Mouse (Mus musculus): ENCODE measurements around the gene Cfap65.

Gene Cfap65

GRCm38 (mm10) chr1:74941651-74942360, 6.4 kb upstream of the Cfap65 start:
- DNase-seq (ENCODE audit: inconsistent age in 2 of 2, low spot score in 1 of 2), result no peak

DNA sequence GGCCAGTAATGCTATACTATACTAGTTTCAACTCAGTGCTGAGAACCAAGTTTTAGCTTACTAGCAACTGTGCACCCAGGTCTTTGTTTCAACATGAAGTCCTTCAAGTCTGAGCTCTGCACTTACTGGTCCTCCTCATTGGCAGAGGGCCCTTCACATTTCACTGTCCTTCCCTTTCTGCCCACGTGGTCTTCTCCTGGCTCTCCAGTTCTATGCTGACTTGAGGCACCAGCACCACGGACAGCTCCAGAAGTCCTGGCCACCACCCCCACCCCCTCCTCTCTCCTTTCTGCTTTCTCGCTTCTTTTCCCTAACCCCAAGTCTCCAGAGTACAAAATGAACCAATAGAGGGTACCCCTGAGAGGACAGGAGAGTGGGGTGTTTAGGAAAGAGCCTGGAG, 4.4 kb upstream of the Cfap65 start:
- DNase-seq (ENCODE audit: inconsistent age in 2 of 2, low spot score in 1 of 2), result no peak

- DNase-seq (ENCODE audit: inconsistent age in 2 of 2, low spot score in 1 of 2), result no peak
These were observed 927 bp upstream of the Cfap65 start for GRCm38 (mm10) chr1:74936221-74936830.

DNA sequence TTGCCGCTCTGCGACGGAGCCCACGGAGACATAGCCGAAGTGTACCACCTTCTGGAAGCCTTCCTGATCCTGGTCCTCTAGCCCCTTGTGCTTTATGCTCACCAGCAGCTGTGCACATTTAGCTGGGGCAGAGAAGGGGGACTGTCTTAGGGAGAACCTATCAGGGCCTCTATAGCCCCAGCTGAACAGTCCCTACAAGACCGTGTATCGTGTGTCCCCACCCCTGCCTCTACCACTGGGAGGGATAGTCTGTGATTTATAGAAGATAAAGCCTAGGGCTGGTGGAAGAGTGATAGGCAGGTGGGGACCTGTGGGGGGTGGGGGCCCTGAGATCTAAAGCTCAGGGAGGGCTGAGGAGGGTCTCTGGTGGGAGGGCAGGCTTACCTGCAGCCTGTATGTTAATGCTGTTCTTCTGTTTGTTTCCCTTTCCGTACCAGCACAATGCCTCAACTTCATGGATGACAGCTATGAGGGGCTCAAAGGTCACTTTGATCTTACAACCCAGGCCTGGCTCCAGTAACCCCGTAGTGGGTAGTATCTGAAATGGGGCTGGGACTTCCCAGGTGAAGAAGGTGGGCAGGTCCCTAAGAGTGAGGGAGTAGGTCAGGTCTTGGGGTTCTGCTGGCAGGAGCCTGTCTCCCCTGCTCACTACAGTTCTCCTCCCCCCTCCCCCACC, 7.6 kb downstream of the Cfap65 start:
- no peak for DNase-seq (ENCODE audit: inconsistent age in 2 of 2, low spot score in 1 of 2)

DNA sequence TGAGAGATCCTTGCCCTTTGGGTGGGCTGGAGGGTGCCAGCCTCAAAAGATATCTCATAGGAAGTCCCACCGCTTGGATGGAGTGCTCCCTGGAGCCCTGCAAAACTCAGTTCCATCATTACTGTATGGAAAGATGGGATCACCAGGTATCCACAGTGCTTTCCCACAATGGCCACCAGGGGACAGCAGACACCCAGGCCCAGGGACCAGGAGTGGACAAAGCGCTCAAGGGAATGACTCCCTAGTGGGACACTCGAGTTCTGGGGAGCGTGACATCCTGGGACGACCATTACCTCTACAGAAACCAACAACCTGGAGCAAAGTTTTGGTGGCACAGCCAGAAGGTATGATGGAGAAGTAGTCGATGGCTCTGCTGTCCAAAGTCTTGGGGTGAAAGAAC, 8.7 kb downstream of the Cfap65 start:
- peak; percentile 47 to 84 for DNase-seq (ENCODE audit: inconsistent age in 2 of 2, low spot score in 1 of 2)

- DNase-seq (ENCODE audit: inconsistent age in 2 of 2, low spot score in 1 of 2), result no peak
These were observed 10.9 kb downstream of the Cfap65 start for GRCm38 (mm10) chr1:74924464-74924863.

- DNase-seq (ENCODE audit: inconsistent age in 2 of 2, low spot score in 1 of 2), result peak in 1 of 2 experiments; percentile 54
These were observed 19.7 kb downstream of the Cfap65 start for GRCm38 (mm10) chr1:74915706-74916105.

DNA sequence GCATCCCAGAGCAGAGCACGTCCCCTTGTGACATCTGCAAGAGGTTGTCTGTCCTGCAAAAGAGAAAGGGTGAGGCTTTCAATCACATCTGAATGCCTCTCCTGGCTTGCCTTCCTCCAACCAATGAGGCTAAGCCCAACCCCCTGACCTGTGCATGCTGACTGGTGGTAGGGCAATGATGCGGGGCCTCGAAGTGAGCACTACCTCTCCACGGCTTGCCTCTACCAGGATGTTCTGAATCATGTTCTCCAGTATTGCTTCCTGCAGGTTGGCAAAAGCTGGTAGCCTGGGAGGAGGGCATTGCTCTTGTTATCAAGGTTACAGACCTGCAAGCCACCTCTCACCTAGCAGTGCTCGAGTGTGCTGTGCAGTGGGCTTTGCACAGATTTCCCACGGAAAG, 33.2 kb downstream of the Cfap65 start:
- DNase-seq (ENCODE audit: inconsistent age in 2 of 2, low spot score in 1 of 2), result peak in 1 of 2 experiments; percentile 31

- DNase-seq (ENCODE audit: inconsistent age in 2 of 2, low spot score in 1 of 2), result peak; percentile 48 to 86
These were observed 33.7 kb downstream of the Cfap65 start for GRCm38 (mm10) chr1:74901686-74902085.

DNA sequence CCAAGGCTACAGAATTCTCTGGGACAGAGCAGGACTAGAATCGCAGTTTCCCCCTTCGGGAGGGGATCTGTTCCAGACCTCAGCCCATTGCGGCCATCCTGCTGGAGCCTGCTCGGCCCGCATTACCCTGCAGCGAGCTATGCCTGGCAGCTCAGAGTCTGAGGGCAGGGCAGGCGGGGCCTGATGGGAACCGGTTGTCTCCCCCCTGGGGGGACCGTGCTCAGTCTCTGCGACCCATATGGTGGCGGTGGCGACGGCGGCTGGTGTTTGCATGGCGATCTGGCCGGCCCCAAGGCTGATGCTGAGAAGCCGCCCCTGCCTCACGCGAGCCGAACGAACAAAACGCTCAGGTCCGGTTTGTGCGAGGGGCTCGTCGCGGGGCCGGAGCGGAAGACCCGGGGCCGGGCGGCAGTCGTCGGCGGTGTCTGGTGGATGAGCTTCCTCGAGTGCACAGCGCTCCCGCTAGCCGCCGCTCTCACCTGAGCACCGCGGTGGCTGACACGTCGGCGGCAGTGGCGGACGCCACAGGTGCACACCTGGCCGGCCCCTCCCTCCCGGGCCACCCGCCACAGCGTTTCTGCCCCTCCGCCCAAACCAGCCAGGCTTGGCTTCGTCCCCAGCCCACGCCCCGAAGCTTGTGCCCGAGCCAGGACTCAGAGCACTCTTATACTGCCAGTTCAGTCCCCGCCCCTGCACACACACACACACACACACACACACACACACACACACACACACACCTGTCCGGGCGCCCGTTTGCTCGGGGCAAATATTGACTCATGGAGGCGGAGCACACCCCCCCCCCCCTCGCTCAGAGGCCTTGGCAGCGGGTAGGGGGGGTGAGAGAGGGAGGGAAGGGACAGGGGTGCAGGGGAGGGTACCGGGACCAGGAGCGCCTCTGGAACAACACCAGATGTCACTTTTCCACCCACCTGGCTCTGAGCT, 34.8 kb downstream of the Cfap65 start:
- DNase-seq (ENCODE audit: inconsistent age in 2 of 2, low spot score in 1 of 2), result peak; percentile 51 to 63

- DNase-seq (ENCODE audit: inconsistent age in 2 of 2, low spot score in 1 of 2), result peak in 1 of 2 experiments; percentile 30
These were observed 36.6 kb downstream of the Cfap65 start for GRCm38 (mm10) chr1:74898656-74899431.

GRCm38 (mm10) chr1:74897976-74898375, 37.4 kb downstream of the Cfap65 start:
- DNase-seq (ENCODE audit: inconsistent age in 2 of 2, low spot score in 1 of 2), result peak in 1 of 2 experiments; percentile 37

DNA sequence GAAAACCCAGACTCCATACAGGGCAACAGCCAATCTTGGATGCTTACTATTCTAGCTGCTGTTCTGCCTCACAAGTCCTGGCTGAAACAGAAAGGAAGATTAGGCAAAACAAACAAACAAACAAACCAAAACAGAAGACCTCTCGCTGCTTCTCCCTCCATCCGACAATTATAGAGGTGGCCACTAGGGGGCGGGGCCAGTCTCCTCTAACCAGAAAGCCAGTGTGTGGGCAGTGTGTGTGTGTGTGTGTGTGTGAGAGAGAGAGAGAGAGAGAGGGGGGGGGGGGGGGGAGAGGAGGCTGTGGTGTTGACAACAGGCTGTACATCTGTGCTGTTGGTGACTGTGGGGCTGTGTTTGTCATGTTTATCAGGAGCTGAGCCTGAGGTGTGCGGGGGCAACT, 40.4 kb downstream of the Cfap65 start:
- DNase-seq (ENCODE audit: inconsistent age in 2 of 2, low spot score in 1 of 2), result peak; percentile 49 to 78

GRCm38 (mm10) chr1:74893134-74893855, 42.1 kb downstream of the Cfap65 start, which contains the start of gene Cryba2:
TSS of gene Cryba2 (minus strand) at chr1:74893143.
- peak; percentile 41 to 78 for DNase-seq (ENCODE audit: inconsistent age in 2 of 2, low spot score in 1 of 2)

DNA sequence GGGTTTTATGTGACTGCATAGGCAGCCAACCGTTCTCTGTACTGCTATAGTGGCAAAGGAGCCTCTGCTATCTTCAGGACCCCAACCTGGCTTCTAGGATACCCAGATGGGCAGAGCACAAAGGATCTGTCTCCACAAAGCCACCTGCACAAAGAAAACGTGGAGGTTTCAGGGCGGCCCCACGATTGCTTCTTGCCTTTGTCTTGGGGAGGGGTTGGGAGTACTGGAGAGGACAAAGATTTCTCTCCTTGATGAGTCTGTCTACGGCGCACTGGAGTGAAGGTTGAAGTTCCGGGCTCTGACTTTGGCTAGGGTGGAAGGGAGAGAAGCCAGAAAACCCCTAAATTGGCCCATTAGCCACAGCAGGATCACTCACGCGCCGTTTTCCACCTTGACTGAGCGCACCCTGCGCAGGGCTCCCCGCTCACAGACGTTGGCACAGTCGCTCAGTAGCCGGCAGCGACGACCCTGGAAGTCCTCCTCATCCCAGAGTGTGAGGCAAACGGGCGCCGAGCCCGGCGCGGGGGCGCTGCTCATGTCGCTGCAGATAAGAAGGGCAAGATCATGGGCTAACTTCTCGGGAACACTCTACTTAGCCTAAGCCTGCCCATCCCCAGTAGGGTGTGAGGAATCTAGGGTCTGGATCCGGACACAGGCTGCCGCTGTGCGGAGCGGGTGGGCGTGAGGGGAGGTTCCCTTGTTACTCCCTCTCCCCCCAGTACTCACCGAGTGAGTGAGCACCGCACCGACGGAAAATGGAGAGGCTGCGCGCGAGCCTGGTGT, 42.9 kb downstream of the Cfap65 start:
- DNase-seq (ENCODE audit: inconsistent age in 2 of 2, low spot score in 1 of 2), result no peak

DNA sequence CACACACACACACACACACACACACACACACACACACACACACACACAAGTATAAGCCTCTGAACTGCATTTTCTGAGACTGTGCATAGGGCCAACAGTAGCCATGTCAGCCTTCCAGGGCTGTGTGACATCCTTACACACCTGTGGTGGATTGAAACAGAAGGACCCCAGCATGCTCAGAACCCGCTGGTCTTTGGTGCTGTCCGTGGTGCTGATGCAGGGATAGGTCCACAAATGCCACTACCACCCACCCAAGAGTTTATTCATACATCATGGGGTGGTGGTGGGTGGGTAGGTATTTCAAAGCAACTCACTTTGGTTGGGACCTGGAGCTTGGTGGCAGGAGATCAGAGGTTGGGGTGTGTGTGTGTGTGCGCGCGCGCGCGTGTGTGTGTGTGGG, 43.9 kb downstream of the Cfap65 start:
- peak in 1 of 2 experiments; percentile 66 for DNase-seq (ENCODE audit: inconsistent age in 2 of 2, low spot score in 1 of 2)

DNA sequence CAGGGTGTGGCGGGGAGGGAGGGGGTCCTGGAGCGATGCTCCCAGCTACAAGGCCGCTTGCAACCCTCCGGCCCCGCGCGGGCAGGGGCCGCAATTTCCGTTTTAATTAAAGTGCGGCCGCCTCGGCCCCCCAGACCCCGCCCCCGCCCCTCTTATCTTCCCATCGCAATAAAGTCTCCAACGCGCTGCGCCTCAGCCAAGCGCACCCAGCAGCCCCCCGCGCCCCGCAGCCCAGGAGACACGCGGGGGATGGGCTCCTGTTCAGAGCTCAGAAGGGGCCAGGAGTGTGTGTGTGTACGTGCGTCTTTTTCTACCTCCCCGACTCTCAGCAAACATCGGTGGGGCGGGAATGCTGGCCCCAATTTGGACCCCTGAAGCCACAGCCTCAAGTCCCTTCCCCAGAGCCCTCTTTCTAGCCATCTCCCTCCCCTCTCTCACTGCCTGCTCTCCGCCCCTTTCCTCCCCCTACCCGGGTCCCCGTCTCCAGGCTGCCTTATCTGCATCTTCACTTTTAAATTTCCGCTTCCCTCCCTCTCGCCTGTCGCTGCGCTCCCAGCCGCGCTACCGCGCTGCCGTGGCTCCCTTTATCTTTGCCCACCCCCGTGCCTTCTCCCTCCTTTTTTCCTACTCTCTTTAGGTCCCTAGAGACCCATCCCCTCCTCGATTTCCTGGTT, 49.9 kb downstream of the Cfap65 start, which contains the start of gene Fev:
Gene Fev (minus strand): TSS at position 51 of the 674 bp plus-strand sequence.
- DNase-seq (ENCODE audit: inconsistent age in 2 of 2, low spot score in 1 of 2), result peak in 1 of 2 experiments; percentile 28
